Mouse (Mus musculus): Measurements from ENCODE around the gene Snx30. TPM values are rescaled to one million over a fixed set of nuclear protein-coding genes. Genes with fewer than 3 reads are reported as not detected.

Snx30 gene
- polyA plus RNA-seq, 1 experiment from 2014 or later: 7.1 TPM

GRCm38 (mm10) chr4:59831038-59831437 lies 25.4 kb downstream of the Snx30 start:
- 90% methylated on average over 5 of the region's 5 CpGs for WGBS
- no peaks in the 10 kb centered on the region for H3K36me3 ChIP-seq (replicated peaks; ENCODE audit: control insufficient read depth, insufficient read depth, low read depth, low read length)
- no peaks in the 10 kb centered on the region for H3K27me3 ChIP-seq (ENCODE audit: control insufficient read depth, insufficient read depth, low read length)
- DNase-seq (ENCODE audit: low spot score): no peak
- H3K9me3 ChIP-seq (replicated peaks; ENCODE audit: control insufficient read depth, low read length): no peaks in the 10 kb centered on the region
- H3K4me1 ChIP-seq (ENCODE audit: control insufficient read depth, insufficient read depth, low read length): no peaks in the 10 kb centered on the region
- H3K27ac ChIP-seq (replicated peaks; ENCODE audit: low read depth, low read length): no peak overlapping the region
- H3K9ac ChIP-seq (replicated peaks; ENCODE audit: low read length): no peak overlapping the region
- no peak overlapping the region for H3K4me3 ChIP-seq (ENCODE audit: low read depth, low read length)
- no peak overlapping the region for H3K4me2 ChIP-seq (ENCODE audit: low read depth, low read length)
- no peak for ATAC-seq (replicated peaks; ENCODE audit: insufficient number of reproducible peaks, low FRiP score, low TSS enrichment, low read depth)

GRCm38 (mm10) chr4:59832810-59833209 lies 27.2 kb downstream of the Snx30 start:
- Histone ChIP-seq H3K9ac (replicated peaks; ENCODE audit: low read length) (no peak overlapping the region), H3K27me3 (ENCODE audit: control insufficient read depth, insufficient read depth, low read length) (no peaks in the 10 kb centered on the region), H3K9me3 (replicated peaks; ENCODE audit: control insufficient read depth, low read length) (no peaks in the 10 kb centered on the region), H3K36me3 (replicated peaks; ENCODE audit: control insufficient read depth, insufficient read depth, low read depth, low read length) (no peaks in the 10 kb centered on the region), H3K27ac (replicated peaks; ENCODE audit: low read depth, low read length) (no peak overlapping the region), H3K4me3 (ENCODE audit: low read depth, low read length) (no peak overlapping the region), H3K4me1 (ENCODE audit: control insufficient read depth, insufficient read depth, low read length) (no peaks in the 10 kb centered on the region), H3K4me2 (ENCODE audit: low read depth, low read length) (no peak overlapping the region)
- WGBS: 79% methylated on average over 6 of the region's 6 CpGs
- ATAC-seq (replicated peaks; ENCODE audit: insufficient number of reproducible peaks, low FRiP score, low TSS enrichment, low read depth) (no peak), DNase-seq (ENCODE audit: low spot score) (no peak)

- H3K9me3 ChIP-seq (replicated peaks; ENCODE audit: control insufficient read depth, low read length): no peaks in the 10 kb centered on the region
- no peaks in the 10 kb centered on the region for H3K27me3 ChIP-seq (ENCODE audit: control insufficient read depth, insufficient read depth, low read length)
- no peaks in the 10 kb centered on the region for H3K4me1 ChIP-seq (ENCODE audit: control insufficient read depth, insufficient read depth, low read length)
- H3K27ac ChIP-seq (replicated peaks; ENCODE audit: low read depth, low read length): no peak overlapping the region
- no peaks in the 10 kb centered on the region for H3K36me3 ChIP-seq (replicated peaks; ENCODE audit: control insufficient read depth, insufficient read depth, low read depth, low read length)
- H3K4me3 ChIP-seq (ENCODE audit: low read depth, low read length): no peak overlapping the region
- H3K9ac ChIP-seq (replicated peaks; ENCODE audit: low read length): no peak overlapping the region
- 79% methylated on average over 7 of the region's 7 CpGs for WGBS
- ATAC-seq (replicated peaks; ENCODE audit: insufficient number of reproducible peaks, low FRiP score, low TSS enrichment, low read depth): no peak
- no peak for DNase-seq (ENCODE audit: low spot score)
- no peak overlapping the region for H3K4me2 ChIP-seq (ENCODE audit: low read depth, low read length)
These were observed 32.0 kb downstream of the Snx30 start for GRCm38 (mm10) chr4:59837659-59838058.

- Histone ChIP-seq H3K4me1 (ENCODE audit: control insufficient read depth, insufficient read depth, low read length) (no peaks in the 10 kb centered on the region), H3K4me3 (ENCODE audit: low read depth, low read length) (no peak overlapping the region), H3K27ac (replicated peaks; ENCODE audit: low read depth, low read length) (no peak overlapping the region), H3K27me3 (ENCODE audit: control insufficient read depth, insufficient read depth, low read length) (no peaks in the 10 kb centered on the region), H3K9me3 (replicated peaks; ENCODE audit: control insufficient read depth, low read length) (no peaks in the 10 kb centered on the region), H3K9ac (replicated peaks; ENCODE audit: low read length) (no peak overlapping the region), H3K4me2 (ENCODE audit: low read depth, low read length) (no peak overlapping the region), H3K36me3 (replicated peaks; ENCODE audit: control insufficient read depth, insufficient read depth, low read depth, low read length) (no peaks in the 10 kb centered on the region)
- DNase-seq (ENCODE audit: low spot score) (no peak), ATAC-seq (replicated peaks; ENCODE audit: insufficient number of reproducible peaks, low FRiP score, low TSS enrichment, low read depth) (no peak; the same call in 1 of the 2 replicates)
- 87% methylated on average over 15 of the region's 15 CpGs for WGBS
These were observed 39.0 kb downstream of the Snx30 start for GRCm38 (mm10) chr4:59844460-59845244.

GRCm38 (mm10) chr4:59845245-59845637 lies 39.6 kb downstream of the Snx30 start:
- no peak overlapping the region for H3K9ac ChIP-seq (replicated peaks; ENCODE audit: low read length)
- no peak for ATAC-seq (replicated peaks; ENCODE audit: insufficient number of reproducible peaks, low FRiP score, low TSS enrichment, low read depth)
- no peak overlapping the region for H3K4me2 ChIP-seq (ENCODE audit: low read depth, low read length)
- H3K4me1 ChIP-seq (ENCODE audit: control insufficient read depth, insufficient read depth, low read length): no peaks in the 10 kb centered on the region
- no peak overlapping the region for H3K27ac ChIP-seq (replicated peaks; ENCODE audit: low read depth, low read length)
- H3K27me3 ChIP-seq (ENCODE audit: control insufficient read depth, insufficient read depth, low read length): no peaks in the 10 kb centered on the region
- H3K9me3 ChIP-seq (replicated peaks; ENCODE audit: control insufficient read depth, low read length): no peaks in the 10 kb centered on the region
- H3K36me3 ChIP-seq (replicated peaks; ENCODE audit: control insufficient read depth, insufficient read depth, low read depth, low read length): no peaks in the 10 kb centered on the region
- 86% methylated on average over 3 of the region's 3 CpGs for WGBS
- H3K4me3 ChIP-seq (ENCODE audit: low read depth, low read length): no peak overlapping the region
- no peak for DNase-seq (ENCODE audit: low spot score)

- 89% methylated on average over 5 of the region's 5 CpGs for WGBS
- DNase-seq (ENCODE audit: low spot score): no peak
- Histone ChIP-seq H3K4me3 (ENCODE audit: low read depth, low read length) (no peak overlapping the region), H3K27ac (replicated peaks; ENCODE audit: low read depth, low read length) (no peak overlapping the region), H3K27me3 (ENCODE audit: control insufficient read depth, insufficient read depth, low read length) (no peaks in the 10 kb centered on the region), H3K4me2 (ENCODE audit: low read depth, low read length) (no peak overlapping the region), H3K4me1 (ENCODE audit: control insufficient read depth, insufficient read depth, low read length) (no peaks in the 10 kb centered on the region), H3K9ac (replicated peaks; ENCODE audit: low read length) (no peak overlapping the region), H3K9me3 (replicated peaks; ENCODE audit: control insufficient read depth, low read length) (no peaks in the 10 kb centered on the region), H3K36me3 (replicated peaks; ENCODE audit: control insufficient read depth, insufficient read depth, low read depth, low read length) (no peaks in the 10 kb centered on the region)
- ATAC-seq (replicated peaks; ENCODE audit: insufficient number of reproducible peaks, low FRiP score, low TSS enrichment, low read depth): no peak
These were observed 41.8 kb downstream of the Snx30 start for GRCm38 (mm10) chr4:59847447-59847846.

GRCm38 (mm10) chr4:59850181-59850580 lies 44.5 kb downstream of the Snx30 start:
- Histone ChIP-seq H3K4me1 (ENCODE audit: control insufficient read depth, insufficient read depth, low read length) (no peaks in the 10 kb centered on the region), H3K4me2 (ENCODE audit: low read depth, low read length) (no peak overlapping the region), H3K36me3 (replicated peaks; ENCODE audit: control insufficient read depth, insufficient read depth, low read depth, low read length) (no peaks in the 10 kb centered on the region), H3K9me3 (replicated peaks; ENCODE audit: control insufficient read depth, low read length) (no peaks in the 10 kb centered on the region), H3K27ac (replicated peaks; ENCODE audit: low read depth, low read length) (no peak overlapping the region), H3K9ac (replicated peaks; ENCODE audit: low read length) (no peak overlapping the region), H3K4me3 (ENCODE audit: low read depth, low read length) (no peak overlapping the region), H3K27me3 (ENCODE audit: control insufficient read depth, insufficient read depth, low read length) (no peaks in the 10 kb centered on the region)
- 75% methylated on average over 2 of the region's 2 CpGs for WGBS
- DNase-seq (ENCODE audit: low spot score): peak; percentile 81
- 0 out of 2 replicates have a peak, but pooled peaks have one; percentile 34 for ATAC-seq (replicated peaks; ENCODE audit: insufficient number of reproducible peaks, low FRiP score, low TSS enrichment, low read depth)

GRCm38 (mm10) chr4:59850886-59851623 lies 45.4 kb downstream of the Snx30 start:
- Histone ChIP-seq H3K9me3 (replicated peaks; ENCODE audit: control insufficient read depth, low read length) (no peaks in the 10 kb centered on the region), H3K4me1 (ENCODE audit: control insufficient read depth, insufficient read depth, low read length) (no peaks in the 10 kb centered on the region), H3K27ac (replicated peaks; ENCODE audit: low read depth, low read length) (no peak overlapping the region), H3K4me2 (ENCODE audit: low read depth, low read length) (no peak overlapping the region), H3K36me3 (replicated peaks; ENCODE audit: control insufficient read depth, insufficient read depth, low read depth, low read length) (no peaks in the 10 kb centered on the region), H3K27me3 (ENCODE audit: control insufficient read depth, insufficient read depth, low read length) (no peaks in the 10 kb centered on the region), H3K4me3 (ENCODE audit: low read depth, low read length) (no peak overlapping the region), H3K9ac (replicated peaks; ENCODE audit: low read length) (no peak overlapping the region)
- DNase-seq (ENCODE audit: low spot score) (no peak), ATAC-seq (replicated peaks; ENCODE audit: insufficient number of reproducible peaks, low FRiP score, low TSS enrichment, low read depth) (no peak)
- 88% methylated on average over 5 of the region's 5 CpGs for WGBS

Data from embryonic facial prominence, embryonic 11.5 days (tissue).